Mouse (Mus musculus): ENCODE results near the gene Sh3gl3.
"Not testable (repeated sequence)": the region's sequence is repeated elsewhere in the genome, so short reads cannot be mapped to it uniquely, and the experiment has no call there.

DNA sequence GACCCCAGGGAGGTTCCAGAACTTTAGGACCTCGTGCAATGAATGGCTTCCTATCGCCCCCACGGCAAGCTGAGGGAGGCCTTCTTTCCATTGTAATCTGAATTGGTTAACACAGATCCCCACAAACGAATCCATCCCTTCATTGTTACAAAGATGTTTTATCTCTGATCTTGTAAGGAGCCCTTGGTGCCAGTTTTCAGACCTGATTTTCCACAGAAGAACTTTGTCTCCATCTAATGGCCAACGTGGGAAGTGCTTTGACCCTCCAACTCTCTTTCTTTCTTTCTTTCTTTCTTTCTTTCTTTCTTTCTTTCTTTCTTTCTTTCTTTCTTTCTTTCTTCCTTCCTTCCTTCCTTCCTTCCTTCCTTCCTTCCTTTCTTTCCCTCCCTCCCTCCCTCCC, 99.2 kb downstream of the Sh3gl3 start:
- not testable (repeated sequence) for TF ChIP-seq ELF1 (IDR thresholded peaks at IDR 0.05; ENCODE audit: low read depth, low read length); PAX5 (IDR thresholded peaks at IDR 0.05; ENCODE audit: low read length); TCF12 (IDR thresholded peaks at IDR 0.05; ENCODE audit: low read depth, low read length)
- TF ChIP-seq CTCF (conservative IDR thresholded peaks at IDR 0.05 in 1 of 2, IDR thresholded peaks at IDR 0.05 in 1 of 2; ENCODE audit: low read depth in 2 of 2, low read length in 2 of 2): peak; percentile 71 to 72

All from CH12.LX (cell line).